Mouse (Mus musculus) embryo, embryonic 10 days (tissue): ENCODE results near the gene Slc2a2.

Experiments
- DNase-seq: peaks from one replicate; pipeline ENCODE4 v3.0.0-alpha.2; 2015; ENCODE audit warnings: low spot score

The Slc2a2 gene

DNA sequence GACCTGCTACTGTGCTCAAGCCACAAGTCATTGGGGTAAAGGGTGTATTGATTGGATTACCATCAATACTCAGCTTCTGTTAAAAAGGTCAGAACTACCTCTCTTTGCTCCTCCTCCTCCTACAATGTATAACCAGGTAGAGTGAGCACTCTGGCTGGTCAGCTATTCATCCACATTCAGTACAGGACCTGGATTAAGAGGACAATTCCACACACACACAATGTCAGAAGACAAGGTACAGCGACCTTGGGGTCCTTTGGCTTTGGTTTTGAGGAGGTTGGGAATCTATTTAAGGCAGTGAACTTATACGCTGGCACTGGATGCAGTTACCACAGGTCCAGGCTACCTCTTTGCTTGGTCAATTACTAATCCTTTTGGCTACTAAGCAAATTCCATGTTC, at the start of gene Slc2a2:
Slc2a2 (plus strand) TSS at position 107 of the 400 bp plus-strand sequence.
- DNase-seq: no peak

GRCm38 (mm10) chr3:28652574-28652973, 45.1 kb upstream of the Slc2a2 start:
- DNase-seq: no peak

DNA sequence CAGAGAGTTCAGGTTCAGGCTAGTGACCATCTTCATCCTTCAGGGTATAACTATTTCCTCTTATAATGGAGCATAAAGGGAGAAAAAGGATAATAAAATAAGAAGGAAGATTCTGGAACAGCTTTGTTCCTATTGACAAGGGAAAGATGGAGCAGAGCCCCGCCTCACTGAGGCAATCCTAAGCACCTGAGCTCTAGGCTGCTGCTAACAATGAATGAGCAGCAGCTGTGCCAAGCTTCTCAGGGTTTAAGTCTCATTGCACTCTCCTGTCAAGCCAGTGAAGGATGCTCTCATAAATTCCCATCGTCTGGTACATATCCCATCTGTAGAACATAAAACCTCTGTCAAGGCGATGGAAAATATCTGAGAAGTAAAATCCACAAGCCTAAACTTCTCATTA, 44.7 kb upstream of the Slc2a2 start:
- DNase-seq: no peak

DNA sequence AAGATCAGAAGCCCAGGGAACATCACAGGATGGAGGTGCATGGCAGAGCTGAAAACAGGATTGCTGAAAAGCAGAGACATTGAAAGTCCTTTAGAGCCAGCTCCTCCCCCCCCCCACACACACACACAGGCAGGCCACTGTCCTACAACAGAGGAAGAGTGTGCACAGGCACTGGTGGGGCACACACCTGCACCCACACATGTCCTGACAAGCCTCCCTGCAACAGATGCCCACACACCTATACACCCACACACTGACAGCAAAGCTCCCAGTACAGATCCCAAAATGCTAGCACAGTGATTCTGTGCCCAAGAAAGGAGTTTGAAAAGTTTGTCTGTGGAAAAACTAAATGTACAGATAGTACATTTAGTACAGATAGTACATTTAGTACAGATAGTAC, 43.0 kb upstream of the Slc2a2 start:
- no peak for DNase-seq

DNA sequence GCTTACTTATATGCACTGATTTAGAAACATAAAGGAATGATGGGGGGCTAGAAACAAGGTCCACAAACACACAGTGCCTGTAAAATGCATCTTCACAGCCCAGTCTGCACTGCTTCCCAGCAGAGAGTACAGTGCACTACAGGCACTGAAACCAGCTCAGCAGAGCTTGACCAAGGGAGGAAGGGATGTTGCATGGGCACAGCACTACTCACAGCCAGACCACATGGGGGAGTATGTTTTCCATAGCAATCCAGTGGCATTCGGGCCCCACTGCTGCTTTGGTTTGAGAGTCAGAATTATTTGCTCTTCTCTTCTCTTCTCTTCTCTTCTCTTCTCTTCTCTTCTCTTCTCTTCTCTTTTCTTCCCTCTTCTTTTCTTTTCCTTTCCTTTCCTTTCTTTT, 39.4 kb upstream of the Slc2a2 start:
- peak; percentile 33 for DNase-seq

DNA sequence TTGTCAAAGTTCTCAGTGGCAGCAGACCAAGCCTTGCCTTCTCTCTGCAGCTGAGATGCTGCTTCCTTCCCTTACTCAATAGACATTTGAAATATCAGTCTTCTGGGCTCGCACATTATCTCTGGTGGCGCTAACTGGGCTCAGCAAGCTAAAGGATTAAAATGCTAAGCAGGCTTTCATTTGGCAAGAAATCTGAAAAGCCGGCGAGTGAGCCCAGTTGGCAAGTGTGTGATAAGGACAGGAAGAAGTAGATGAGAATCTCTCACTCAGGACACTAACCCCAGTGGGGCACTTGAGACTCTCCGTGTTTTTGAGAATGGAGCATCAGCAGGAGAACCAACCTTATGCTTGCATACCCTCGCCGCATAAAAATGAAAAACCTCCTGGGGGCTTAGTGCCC, 16.9 kb upstream of the Slc2a2 start:
- no peak for DNase-seq

DNA sequence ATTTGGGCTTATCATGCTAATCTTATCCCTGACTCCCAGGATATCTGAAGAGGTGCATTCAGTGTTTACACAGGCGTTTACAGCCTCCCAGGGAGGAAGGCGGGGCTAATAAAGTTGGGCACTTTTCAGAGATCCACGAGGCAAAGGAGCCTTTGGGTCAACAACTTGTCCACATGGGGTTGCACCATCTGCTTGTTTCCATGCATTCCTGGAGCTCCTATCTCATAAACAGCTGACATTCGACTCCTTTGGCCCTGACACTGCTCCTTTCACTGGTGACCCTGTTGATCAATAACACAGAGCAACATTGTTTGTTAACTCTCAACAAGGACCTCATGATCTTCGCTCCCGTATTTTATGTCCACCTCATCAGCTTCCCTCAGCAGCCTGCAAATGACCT, 15.8 kb upstream of the Slc2a2 start:
- peak; percentile 25 for DNase-seq

- DNase-seq: no peak
Measured at GRCm38 (mm10) chr3:28682411-28682810, 15.3 kb upstream of the Slc2a2 start.

DNA sequence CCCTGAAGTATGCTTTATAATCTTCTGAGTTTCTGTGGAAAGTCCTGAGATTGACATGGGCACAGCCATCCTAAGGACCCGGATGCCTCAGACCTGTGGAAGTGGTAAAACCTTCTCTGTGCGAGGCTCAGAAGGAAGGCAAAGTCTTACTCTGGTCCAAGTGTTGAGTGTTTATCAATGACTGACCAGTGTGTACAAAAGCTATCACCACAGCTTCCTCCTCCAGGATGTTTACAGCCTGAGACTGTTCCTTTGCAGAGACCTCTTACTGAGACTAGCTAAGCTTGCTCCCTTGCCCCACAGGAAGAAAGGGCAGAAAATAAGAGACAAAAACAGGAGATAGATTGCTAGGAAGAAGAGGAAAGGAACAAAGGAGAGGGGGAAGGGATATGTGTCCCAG, 12.2 kb upstream of the Slc2a2 start:
- DNase-seq: no peak

- DNase-seq: no peak
Measured at GRCm38 (mm10) chr3:28694811-28695210, 2.9 kb upstream of the Slc2a2 start.

DNA sequence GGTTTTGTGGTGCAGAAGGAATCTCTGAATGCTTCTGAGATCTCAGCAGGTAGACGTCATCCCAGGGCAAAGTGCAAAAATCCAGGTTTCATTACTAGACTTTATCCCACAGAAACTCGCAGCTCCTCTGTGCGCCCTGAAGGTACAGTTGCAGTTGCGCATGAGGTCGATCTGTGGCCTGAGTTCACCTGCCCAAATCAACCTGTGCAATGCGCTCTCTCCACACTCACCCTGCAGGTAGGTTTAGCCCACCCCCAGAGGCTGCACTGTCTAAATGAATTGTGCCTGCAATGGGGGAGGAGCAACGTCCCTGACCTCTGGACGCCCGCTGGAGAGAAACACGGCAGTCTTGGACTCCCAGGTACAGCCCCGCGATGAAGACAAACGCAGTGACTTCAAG, 2.1 kb upstream of the Slc2a2 start:
- DNase-seq: no peak

DNA sequence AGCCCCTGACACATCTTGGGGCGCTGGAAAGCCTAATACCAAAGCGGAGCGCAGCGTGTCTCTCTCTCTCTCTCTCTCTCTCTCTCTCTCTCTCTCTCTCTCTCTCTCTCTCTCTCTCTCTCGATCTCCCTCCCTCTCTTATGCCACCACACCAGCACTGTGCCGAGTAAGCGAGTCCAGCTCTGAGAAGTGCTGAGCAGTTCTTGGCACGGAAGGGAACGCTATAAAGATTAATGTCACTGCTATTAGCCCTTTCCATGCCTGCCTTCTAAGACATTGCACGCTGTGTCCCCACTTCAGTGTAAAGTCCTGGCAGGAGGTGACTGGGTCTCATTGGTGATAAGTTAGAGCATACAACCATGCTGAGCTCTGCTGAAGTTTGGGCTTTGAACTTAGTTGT, 1.5 kb upstream of the Slc2a2 start:
- DNase-seq: no peak

DNA sequence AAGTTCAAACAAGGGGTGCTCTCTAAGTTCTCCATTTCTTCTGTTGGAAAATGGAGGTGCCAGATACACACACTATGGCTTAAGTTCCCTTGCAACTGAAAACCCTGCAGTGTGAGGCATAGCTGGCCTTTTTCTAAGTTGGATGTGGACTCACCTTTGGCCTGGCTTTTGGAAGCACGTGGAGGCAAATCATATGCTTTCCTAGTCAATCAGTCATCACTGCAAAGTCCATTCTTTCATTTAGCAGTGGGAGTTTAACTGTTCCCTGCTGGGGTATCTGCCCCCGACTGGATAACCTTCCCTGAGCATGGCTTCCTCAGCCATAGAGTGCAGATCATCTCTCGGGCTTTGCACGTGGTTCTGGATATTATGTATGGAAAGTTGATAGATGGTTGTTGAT, 1.9 kb downstream of the Slc2a2 start:
- DNase-seq: no peak

- DNase-seq: no peak
Measured at GRCm38 (mm10) chr3:28705522-28706137, 7.9 kb downstream of the Slc2a2 start.

DNA sequence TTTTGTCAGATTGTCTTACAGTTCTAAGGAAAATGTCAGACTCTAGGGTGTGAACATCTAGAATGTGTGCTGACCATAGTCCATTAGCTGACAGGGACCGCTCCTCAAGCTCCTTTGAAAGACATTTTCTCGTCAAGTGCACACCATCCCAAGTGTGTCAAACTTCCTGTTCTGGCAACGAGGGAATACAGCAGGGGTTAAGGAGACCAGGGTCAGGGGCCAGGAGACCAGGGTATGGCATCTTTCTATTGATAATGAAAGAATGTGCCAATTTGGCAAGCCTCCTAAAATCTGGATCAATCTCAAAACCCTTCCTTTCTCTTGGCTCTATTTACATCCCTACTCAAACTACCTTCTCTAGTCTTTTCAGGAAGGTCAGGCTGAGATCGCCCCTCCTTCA, 9.0 kb downstream of the Slc2a2 start:
- no peak for DNase-seq

DNA sequence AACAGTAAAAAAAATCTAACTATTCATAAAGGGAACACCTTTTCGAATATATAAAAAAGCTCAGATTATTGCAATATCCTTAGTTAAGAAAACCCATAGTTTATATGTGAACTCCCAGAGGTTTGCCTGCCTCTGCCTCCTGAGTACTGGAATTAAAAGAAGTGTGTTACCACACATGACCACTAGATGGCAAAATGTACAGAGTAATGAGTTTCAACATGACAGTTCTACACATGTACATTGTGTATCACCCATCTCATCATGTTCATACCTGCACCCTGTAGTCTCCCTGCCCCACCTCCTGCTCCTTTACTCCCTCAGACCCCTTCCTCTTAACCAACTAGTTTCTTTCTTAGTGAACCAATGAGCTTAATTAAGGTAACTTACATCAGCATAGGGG, 12.0 kb downstream of the Slc2a2 start:
- peak; percentile 13 for DNase-seq

- DNase-seq: no peak
Measured at GRCm38 (mm10) chr3:28713913-28714698, 16.4 kb downstream of the Slc2a2 start.

GRCm38 (mm10) chr3:28718521-28718920, 20.8 kb downstream of the Slc2a2 start:
- no peak for DNase-seq

- no peak for DNase-seq
Measured at GRCm38 (mm10) chr3:28721218-28721617, 23.5 kb downstream of the Slc2a2 start.

DNA sequence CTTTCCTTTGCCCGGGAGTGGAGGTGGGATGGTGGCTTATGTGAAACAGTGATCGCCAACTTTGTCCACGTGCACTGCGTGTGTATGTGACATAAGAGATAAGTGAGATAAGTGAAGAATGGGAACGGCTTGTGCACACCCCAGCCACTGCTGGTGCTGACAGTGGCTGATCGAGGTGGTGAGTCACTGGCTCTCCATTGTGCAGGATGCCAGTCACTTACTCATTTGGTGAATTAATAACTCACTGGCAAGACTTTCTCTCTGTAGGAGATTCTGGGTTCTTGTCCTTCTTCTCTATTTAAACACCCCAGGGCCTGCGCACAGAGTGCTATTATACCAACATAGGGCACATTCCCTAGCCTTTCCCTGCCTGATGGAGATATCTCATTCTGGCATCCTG, 24.1 kb downstream of the Slc2a2 start:
- no peak for DNase-seq

DNA sequence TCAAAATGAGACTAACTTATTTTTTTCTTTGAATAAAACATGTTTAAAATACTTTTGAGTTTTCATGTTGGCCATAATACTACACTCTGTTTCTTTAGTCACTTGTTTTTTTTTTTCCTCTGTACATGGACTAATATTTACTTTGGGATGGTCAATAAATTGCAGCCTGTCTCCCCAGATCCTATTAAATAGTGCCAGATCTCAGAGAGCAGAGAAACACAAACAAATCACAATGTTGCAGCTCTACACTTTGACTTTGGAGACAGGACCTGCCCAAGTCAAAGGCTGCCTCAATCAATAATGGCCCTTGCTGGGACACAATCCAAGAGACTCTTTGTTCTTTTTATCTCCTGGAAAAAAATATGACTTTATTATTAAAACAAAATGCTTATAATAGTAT, 24.8 kb downstream of the Slc2a2 start:
- DNase-seq: no peak

GRCm38 (mm10) chr3:28723534-28723933, 25.8 kb downstream of the Slc2a2 start:
- peak; percentile 30 for DNase-seq

- DNase-seq: no peak
Measured at GRCm38 (mm10) chr3:28725203-28725602, 27.5 kb downstream of the Slc2a2 start.

DNA sequence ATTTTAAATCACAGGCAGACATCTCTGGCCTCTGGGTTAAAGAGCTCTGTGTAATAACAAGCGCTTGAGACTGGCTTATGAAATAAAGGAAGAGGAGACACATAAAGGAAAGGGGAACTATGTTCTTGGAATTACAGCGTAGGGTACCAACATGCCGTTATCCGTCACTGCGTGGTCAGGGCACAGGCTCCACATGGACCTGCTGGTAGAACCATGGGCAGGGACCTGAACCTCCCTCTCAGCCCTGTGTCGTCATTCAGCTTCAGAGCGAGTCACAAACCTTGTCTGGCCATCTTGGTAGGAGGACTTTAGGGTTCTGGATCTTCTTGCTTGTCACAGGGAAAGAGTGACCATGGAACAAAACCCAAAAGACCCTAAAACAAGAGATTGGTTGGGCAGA, 28.7 kb downstream of the Slc2a2 start:
- no peak for DNase-seq
